Mouse (Mus musculus) E14TG2a.4 (cell line): ENCODE measurements around the gene Gm11549.
A peak's percentile ranks its signal among the peaks of the same experiment; 100 is the strongest.

Source experiments
- CTCF ChIP-seq: conservative IDR thresholded peaks from 2 replicates; pipeline ENCODE4 v1.5.1; 2014; ENCODE audit warnings: low read length
- NANOG ChIP-seq: IDR thresholded peaks from 2 replicates; pipeline ENCODE4 v1.6.1; 2014; ENCODE audit warnings: borderline replicate concordance, low read length, mixed read lengths

GRCm38 (mm10) chr3:36496746-36497145, 24.9 kb downstream of the Gm11549 start:
- no peak for TF ChIP-seq NANOG
- TF ChIP-seq CTCF, result 0 out of 2 replicates have a peak, but pooled peaks have one; percentile 8
